Comparison of ENCODE assay signal across 16 mouse cellular contexts in genomic region chr7:143565648-143566039, GRCm38 (mm10). TPM values are rescaled to one million over a fixed set of nuclear protein-coding genes. Genes with fewer than 3 reads are reported as not detected.
DNase-seq lines count a peak whose midpoint lies in the region; ATAC-seq lines count a peak whose summit lies in the region.
"Had no signal": no experiment of that assay in that cellular context is flagged by ENCODE, and none has a peak within 500 bp of the region (broad histone marks: within the 10 kb centered on the region; RNA-seq: fewer than 3 reads in every experiment).

No protein-coding gene starts in this region.

- H3K9me3 ChIP-seq in heart, embryonic 13.5 days, result no peaks in the 10 kb centered on the region
- no peaks in the 10 kb centered on the region for H3K9me3 ChIP-seq in liver, embryonic 11.5 days (ENCODE audit: control insufficient read depth, low read length)
- H3K9me3 ChIP-seq: limb, embryonic 10.5 days; lung, embryonic 15.5 days had no signal

- no peak overlapping the region for H3K4me3 ChIP-seq in heart, embryonic 13.5 days
- no peak overlapping the region; the same call in 1 of the 2 replicates for H3K4me3 ChIP-seq in liver, embryonic 11.5 days (ENCODE audit: low read depth, low read length)
- H3K4me3 ChIP-seq: limb, embryonic 10.5 days; lung, embryonic 15.5 days had no signal

- H3K27me3 ChIP-seq in heart, embryonic 13.5 days (replicated peaks), result no peaks in the 10 kb centered on the region
- H3K27me3 ChIP-seq in liver, embryonic 11.5 days (replicated peaks; ENCODE audit: control insufficient read depth, insufficient read depth, low read length), result no peaks in the 10 kb centered on the region
- H3K27me3 ChIP-seq: lung, embryonic 15.5 days had no signal

- H3K4me2 ChIP-seq in heart, embryonic 13.5 days, result no peak overlapping the region
- H3K4me2 ChIP-seq in liver, embryonic 11.5 days, result peak overlapping the region; percentile 35
- H3K4me2 ChIP-seq: lung, embryonic 15.5 days had no signal

- H3K27ac ChIP-seq in heart, embryonic 13.5 days (replicated peaks), result 0 out of 2 replicates have a peak overlapping the region, but pooled peaks have one; percentile 21
- peak overlapping the region; percentile 82 for H3K27ac ChIP-seq in liver, embryonic 11.5 days (ENCODE audit: low read depth, low read length)
- H3K27ac ChIP-seq: limb, embryonic 10.5 days; lung, embryonic 15.5 days had no signal

- 28% methylated on average over 3 of the region's 3 CpGs for WGBS in heart, embryonic 13.5 days
- 22% methylated on average over 3 of the region's 3 CpGs for WGBS in liver, embryonic 11.5 days

- peaks cover 19% of the 10 kb centered on the region for H3K4me1 ChIP-seq in heart, embryonic 13.5 days
- H3K4me1 ChIP-seq in liver, embryonic 11.5 days (replicated peaks; ENCODE audit: control insufficient read depth, insufficient read depth, low read length), result peaks cover 23% of the 10 kb centered on the region
- H3K4me1 ChIP-seq: limb, embryonic 10.5 days; lung, embryonic 15.5 days had no signal

- ATAC-seq in heart, embryonic 13.5 days (ENCODE audit: extremely low read depth, insufficient number of reproducible peaks, low FRiP score, low TSS enrichment), result 0 out of 2 replicates have a peak, but pooled peaks have one; percentile 25
- peak; percentile 96 for ATAC-seq in liver, embryonic 11.5 days (replicated peaks; ENCODE audit: low FRiP score)
- ATAC-seq in megakaryocyte-erythroid progenitor cell, adult 5-6 weeks (replicated peaks; ENCODE audit: low FRiP score, low TSS enrichment, poor library complexity, severe bottlenecking), result peak; percentile 83

- DNase-seq in heart, postnatal 36 days, result no peak
- peak; percentile 67 for DNase-seq in c-Kit-positive CD71-positive TER-119-negative erythroid progenitor cells, embryonic 14.5 days (ENCODE audit: low read depth)
- DNase-seq in liver, embryonic 11.5 days (ENCODE audit: low spot score), result no peak
- no peak for DNase-seq in left cerebral cortex, postnatal 10 days (ENCODE audit: extremely low spot score in 1 of 2, low spot score in 2 of 2)
- no peak for DNase-seq in left cerebral cortex, postnatal 25 days (ENCODE audit: low spot score in 2 of 2)
- DNase-seq in kidney, postnatal 10 days, result no peak
- DNase-seq: adrenal gland, postnatal 25 days; B cell, adult 2 months; cerebellum, adult 18-20 months; gastrocnemius, postnatal 25 days; kidney, postnatal 25 days; thymus, postnatal 4 days had no signal

- H3K9ac ChIP-seq in heart, embryonic 13.5 days, result no peak overlapping the region
- peak overlapping the region; percentile 47 for H3K9ac ChIP-seq in liver, embryonic 11.5 days (ENCODE audit: low read depth, low read length)
- H3K9ac ChIP-seq: lung, embryonic 15.5 days had no signal

- peaks cover 99% of the 10 kb centered on the region for H3K36me3 ChIP-seq in heart, embryonic 13.5 days
- H3K36me3 ChIP-seq in liver, embryonic 11.5 days (ENCODE audit: control insufficient read depth, insufficient read depth, low read length), result peaks cover 56% of the 10 kb centered on the region

- intact Hi-C loops in heart, postnatal 36 days (cut with DNase I), result no loop called here
- intact Hi-C loops in left cerebral cortex, postnatal 10 days (cut with DNase I), result no loop called here
- intact Hi-C loops in left cerebral cortex, postnatal 25 days (cut with DNase I), result no loop called here

RNA-seq across cellular contexts. Expression of gene Nap1l4, which starts 16.7 kb away (rescaled TPM):
- polyA plus RNA-seq in heart, embryonic 13.5 days (2015; fragmentation: Nextera tagmentation; extraction: Ambion mirVana), result 217 and 223 TPM in 2 replicates
- total RNA-seq in heart, postnatal 36 days (2021), result 100 to 1,000 TPM; 181 to 193 TPM
- 133 and 139 TPM in 2 replicates for polyA plus RNA-seq in liver, embryonic 11.5 days (2014; fragmentation: Nextera tagmentation; extraction: Ambion mirVana)
- total RNA-seq in megakaryocyte-erythroid progenitor cell, adult 5-6 weeks (2014; fragmentation: Nextera tagmentation), result 130 and 169 TPM in 2 replicates
- 222 and 257 TPM in 2 replicates for total RNA-seq in megakaryocyte-erythroid progenitor cell, adult 5-6 weeks (2017)
- total RNA-seq in left cerebral cortex, postnatal 10 days (2021), result 100 to 1,000 TPM; 142 to 147 TPM
- total RNA-seq in left cerebral cortex, postnatal 25 days (2021), result 100 to 1,000 TPM; 104 to 113 TPM

RNA-seq across cellular contexts. Expression of gene Cars, which starts 34.2 kb away (rescaled TPM):
- polyA plus RNA-seq in heart, embryonic 13.5 days (2015; fragmentation: Nextera tagmentation; extraction: Ambion mirVana), result 26.6 and 31.4 TPM in 2 replicates
- 10 to 100 TPM; 22.6 to 23.6 TPM for total RNA-seq in heart, postnatal 36 days (2021)
- 100 and 107 TPM in 2 replicates for polyA plus RNA-seq in liver, embryonic 11.5 days (2014; fragmentation: Nextera tagmentation; extraction: Ambion mirVana)
- total RNA-seq in megakaryocyte-erythroid progenitor cell, adult 5-6 weeks (2014; fragmentation: Nextera tagmentation), result 83.0 and 151 TPM in 2 replicates
- total RNA-seq in megakaryocyte-erythroid progenitor cell, adult 5-6 weeks (2017), result 82.1 and 85.1 TPM in 2 replicates
- total RNA-seq in left cerebral cortex, postnatal 10 days (2021), result 10 to 100 TPM; 70.0 to 71.0 TPM
- total RNA-seq in left cerebral cortex, postnatal 25 days (2021), result 10 to 100 TPM; 52.6 to 53.8 TPM

Comparison
In these comparisons a context has a peak if more than half of its experiments do, and no peak if none do; other contexts are left out.
1. ATAC-seq: peak in every context shown above with its lines; median percentile 96 in liver, embryonic 11.5 days; 83 in megakaryocyte-erythroid progenitor cell, adult 5-6 weeks; 25 in heart, embryonic 13.5 days.